Mouse (Mus musculus) cerebellum, adult (tissue): ENCODE measurements around the gene Rad54l2.

Experiments
- ATAC-seq: cut with Nextera tagmentation; 2 replicates; pipeline ENCODE4 v1.9.2; 2017; ENCODE audit warnings: mild to moderate bottlenecking, moderate library complexity, mixed read lengths; ENCODE audit not compliant: insufficient number of reproducible peaks, low FRiP score, low TSS enrichment

Gene Rad54l2

GRCm38 (mm10) chr9:106681026-106681425 lies 108.0 kb downstream of the Rad54l2 start:
- ATAC-seq = no peak

- no peak for ATAC-seq
These were observed 110.8 kb downstream of the Rad54l2 start for GRCm38 (mm10) chr9:106678242-106678641.

- no peak for ATAC-seq
These were observed 111.3 kb downstream of the Rad54l2 start for GRCm38 (mm10) chr9:106677702-106678101.

DNA sequence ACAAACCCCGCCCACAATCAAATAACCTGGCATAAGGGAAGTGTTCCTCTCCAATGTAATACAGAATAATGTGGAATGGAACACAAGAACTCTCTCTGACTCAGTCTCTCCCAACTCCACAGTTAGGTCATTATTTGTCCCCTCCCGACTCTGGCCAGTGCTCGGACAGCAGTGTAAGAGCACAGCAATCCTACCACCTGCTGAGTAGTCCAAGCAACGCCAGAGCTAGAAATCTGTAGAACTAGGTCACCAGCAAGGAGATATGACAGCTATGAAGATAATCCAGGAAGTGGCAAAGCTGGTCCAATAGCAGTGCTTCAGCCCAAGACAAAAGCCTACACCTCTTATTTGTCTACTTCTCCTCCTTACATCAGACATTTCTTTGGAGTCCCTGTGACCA lies 112.4 kb downstream of the Rad54l2 start:
- ATAC-seq = no peak

DNA sequence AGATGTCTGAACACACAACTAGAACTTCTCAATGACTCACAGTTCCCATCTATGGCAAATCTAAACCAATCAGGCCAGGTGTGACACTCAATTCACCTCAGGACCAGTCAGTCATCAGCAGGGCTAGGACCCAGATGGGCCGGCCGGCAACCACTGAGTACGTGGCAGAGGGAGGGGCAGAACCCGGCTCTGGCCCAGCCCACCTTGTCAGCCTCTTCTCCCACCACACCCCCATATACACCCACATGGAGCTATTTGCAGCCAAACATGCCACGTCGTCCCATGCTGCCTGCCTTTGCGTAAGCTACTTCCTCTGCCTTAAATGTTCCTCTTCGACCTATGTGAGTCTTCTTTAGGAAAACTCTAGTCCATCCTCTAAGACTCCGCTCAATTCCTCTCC lies 113.0 kb downstream of the Rad54l2 start:
- no peak for ATAC-seq

DNA sequence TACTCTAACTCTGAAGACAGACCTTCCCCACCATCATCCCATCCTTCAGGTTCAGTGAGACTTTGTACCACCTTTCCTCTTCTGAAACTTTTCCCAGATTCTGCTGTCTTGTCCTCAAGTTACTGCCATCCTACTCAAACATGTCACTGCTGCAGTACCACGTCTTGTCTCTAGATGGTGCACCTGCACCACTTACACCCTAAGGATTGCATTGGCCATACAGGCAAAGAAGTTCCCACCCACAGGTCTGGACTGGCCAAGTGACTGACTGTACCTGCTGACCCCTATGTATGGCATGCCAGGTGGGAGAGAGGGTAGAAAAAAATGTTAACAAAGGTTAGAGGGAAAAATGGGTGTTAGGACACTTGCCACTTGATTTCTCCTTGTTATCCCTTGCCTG lies 113.5 kb downstream of the Rad54l2 start:
- peak; percentile 68; the same call in 1 of the 2 replicates for ATAC-seq

- ATAC-seq = no peak
These were observed 115.1 kb downstream of the Rad54l2 start for GRCm38 (mm10) chr9:106673860-106674259.

- ATAC-seq = no peak
These were observed 124.1 kb downstream of the Rad54l2 start for GRCm38 (mm10) chr9:106664856-106665255.

DNA sequence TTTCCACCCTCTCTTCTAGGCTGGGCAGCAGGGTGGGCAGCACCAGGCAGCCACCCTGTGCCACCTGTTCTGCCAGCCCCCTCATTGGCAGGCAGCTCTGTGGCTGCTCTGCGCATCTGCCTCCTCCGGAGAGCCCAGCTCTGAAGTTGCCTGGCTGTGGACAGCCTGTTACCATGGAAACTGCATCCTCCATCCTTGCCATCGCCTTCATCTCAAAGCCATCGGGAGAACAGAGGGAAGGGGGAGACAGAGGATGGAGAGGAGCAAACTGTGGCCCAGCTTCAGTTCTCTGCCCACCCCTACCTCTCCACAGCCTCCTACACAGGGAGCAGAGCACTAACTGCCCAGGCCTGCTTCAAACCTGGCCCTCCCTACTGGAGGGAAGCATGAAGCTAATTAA lies 124.6 kb downstream of the Rad54l2 start:
- ATAC-seq = no peak

DNA sequence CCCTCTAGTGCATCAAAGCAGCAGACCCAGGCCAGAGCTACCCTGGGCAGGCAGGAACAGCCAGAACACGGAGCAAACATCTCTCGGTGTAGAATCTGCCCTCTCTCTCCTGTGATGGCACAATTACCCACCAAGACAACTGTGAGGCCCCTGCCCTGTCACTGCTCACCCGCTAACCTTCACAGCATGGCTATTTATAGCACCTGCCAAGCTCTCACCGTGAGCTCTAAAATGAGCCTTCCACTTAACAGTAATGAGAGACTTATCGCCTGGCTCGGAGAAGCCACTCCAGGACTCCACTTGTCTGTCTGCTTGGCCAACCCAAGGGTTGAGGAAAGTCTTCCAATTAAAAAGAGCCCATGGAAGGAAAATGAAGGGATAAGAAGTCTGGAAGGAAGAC lies 125.8 kb downstream of the Rad54l2 start:
- no peak for ATAC-seq

DNA sequence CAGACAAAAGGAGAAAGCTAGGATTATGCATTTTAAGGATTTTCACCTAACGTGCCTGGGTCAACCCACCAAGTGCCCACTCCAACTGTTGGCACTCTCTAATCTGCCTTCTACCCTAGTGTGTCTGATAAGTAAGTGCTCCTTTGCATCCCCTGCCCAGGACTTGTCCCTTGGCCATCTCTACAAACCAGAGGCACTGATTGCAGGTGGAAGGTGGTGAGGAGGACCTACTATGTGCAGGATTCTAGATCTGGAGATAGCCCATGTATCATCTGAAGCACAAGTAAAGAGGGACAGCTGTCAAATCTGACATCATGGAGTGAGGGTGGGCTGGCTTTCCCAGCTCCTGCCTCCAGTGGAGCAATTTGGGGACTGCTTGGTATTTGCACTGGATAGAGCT lies 129.1 kb downstream of the Rad54l2 start:
- ATAC-seq = no peak

DNA sequence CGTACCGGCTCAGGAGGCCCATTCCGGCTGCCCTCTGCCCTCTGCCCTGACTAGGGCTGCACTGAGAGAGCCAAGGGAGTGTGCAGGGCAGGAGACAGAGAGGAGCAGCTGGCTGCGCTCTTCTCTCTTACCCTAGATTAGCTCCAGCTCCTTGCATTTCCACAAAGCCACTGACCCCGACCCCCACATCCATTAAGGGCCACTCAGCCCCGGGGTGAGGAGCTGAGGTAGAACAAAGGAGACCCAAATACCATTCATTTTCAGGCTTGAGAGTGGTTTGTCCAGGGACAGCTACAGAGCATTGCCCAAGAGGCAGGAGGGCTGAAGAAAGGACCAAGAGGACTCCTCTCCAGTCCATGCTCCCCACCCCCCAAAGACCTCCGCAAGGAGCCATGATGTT lies 129.6 kb downstream of the Rad54l2 start:
- ATAC-seq = no peak

DNA sequence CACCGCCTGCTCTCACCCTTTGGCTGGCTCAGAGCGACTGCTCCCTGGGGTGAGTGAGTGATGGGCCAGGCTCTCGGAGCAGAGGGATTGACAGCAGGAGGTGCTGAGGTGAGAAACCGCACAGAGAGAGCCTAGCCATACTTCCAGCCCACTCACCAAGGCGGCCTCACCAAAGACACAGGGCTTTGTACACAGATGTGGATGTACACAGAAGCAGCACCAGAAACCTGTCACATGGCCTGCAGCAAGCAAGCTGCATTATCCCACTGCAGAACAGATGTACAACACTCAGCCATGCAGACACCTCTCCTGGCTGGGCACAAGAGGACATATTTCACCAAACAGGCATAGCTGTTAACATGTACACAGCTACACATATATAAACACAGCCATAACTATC lies 131.4 kb downstream of the Rad54l2 start:
- ATAC-seq = no peak

- no peak for ATAC-seq
These were observed 132.2 kb downstream of the Rad54l2 start for GRCm38 (mm10) chr9:106656820-106657219.

GRCm38 (mm10) chr9:106655884-106656720 lies 132.9 kb downstream of the Rad54l2 start, which contains the start of gene Grm2:
Grm2 (minus strand) TSS chr9:106656082.
- ATAC-seq = no peak

GRCm38 (mm10) chr9:106652720-106653119 lies 136.3 kb downstream of the Rad54l2 start:
- ATAC-seq = no peak

- ATAC-seq = no peak
These were observed 141.8 kb downstream of the Rad54l2 start for GRCm38 (mm10) chr9:106647226-106647625.

DNA sequence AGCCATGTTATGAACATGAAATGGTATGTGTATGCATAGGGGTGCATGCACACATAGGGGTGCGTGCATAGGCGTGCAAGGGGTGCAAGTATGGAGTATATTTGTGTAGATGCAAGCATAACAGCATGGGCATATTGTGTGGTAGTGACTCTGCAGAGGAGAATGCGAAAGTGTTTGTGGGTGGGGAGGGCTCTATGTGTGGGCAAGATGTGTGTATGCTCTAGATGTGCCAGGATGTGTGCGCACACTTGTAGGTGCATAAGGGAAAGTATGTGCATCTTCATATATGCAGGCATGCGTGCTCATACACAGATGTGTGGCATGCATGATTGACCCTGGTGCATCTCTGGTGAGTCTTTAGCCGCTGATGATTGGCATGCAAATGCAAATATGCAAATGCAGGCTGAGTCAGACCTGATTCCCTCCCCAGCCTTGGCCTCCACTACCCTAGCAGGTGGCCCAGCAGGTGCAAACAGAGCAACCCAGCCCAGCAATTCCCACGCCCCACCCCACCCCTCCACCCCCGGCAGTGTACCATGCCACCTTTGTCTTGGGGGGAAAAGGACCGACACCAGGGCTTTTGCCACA lies 143.2 kb downstream of the Rad54l2 start:
- ATAC-seq = no peak

DNA sequence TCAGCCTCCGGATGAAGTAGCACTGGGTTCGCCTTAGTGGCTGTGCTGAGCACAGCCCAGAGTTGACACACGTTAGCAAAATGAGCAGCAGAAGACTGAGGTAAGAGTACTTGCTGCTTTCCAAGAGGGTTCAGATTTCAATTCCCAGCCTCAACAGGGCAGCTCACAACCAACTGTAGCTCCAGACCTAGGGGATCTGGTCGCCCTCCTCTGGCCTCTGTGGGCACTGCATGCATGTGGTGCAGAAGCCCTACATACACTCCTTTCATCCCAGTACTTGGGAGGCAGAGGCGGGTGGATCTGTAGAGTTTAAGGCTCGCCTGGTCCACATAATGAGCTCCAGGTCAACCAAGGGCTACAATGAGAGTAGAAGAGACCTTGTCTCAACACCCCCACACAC lies 145.2 kb downstream of the Rad54l2 start:
- no peak for ATAC-seq

DNA sequence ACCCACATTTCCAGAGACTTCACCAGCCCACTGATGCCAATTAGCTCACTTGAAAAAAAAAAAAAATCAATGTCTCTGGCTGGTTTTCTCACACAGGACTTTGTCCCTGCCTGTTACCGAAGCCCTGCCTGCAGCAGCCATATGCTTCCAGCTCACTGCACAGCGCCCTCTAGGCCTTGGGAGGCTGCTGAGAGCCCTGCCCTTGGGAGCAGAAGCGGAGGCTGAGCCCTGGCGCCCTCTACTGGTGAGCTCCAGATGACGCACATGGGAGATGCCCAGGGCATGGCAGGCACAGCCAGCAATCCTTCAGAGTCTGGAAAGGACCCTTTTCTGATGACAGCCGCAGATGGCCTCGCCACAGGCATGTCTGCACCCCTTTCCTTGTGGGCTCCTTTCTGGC lies 145.9 kb downstream of the Rad54l2 start:
- ATAC-seq = no peak

- no peak for ATAC-seq
These were observed 147.6 kb downstream of the Rad54l2 start for GRCm38 (mm10) chr9:106641346-106641745.

DNA sequence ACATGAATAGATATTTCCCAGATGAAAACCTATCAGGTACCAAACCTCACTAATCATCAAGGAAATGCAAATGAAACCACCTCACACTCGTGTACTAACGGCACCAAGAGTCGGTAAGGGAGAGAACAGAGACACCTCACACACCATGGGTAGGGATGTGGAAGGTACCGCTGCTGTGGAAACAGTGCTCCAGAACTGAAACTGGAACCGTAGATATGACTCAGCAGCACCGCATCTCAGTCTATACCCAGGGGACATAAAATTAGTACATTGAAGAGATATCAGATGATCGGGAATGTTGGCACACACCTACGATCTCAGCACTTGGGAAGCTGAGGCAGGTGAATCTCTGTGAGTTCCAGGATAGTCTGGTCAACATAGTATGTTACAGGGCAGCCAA lies 150.8 kb downstream of the Rad54l2 start:
- no peak for ATAC-seq
